Mouse (Mus musculus): ENCODE measurements around the gene Slc23a3. TPM values are rescaled to one million over a fixed set of nuclear protein-coding genes. Genes with fewer than 3 reads are reported as not detected.
A peak's percentile ranks its signal among the peaks of the same experiment; 100 is the strongest.

The Slc23a3 gene
- polyA plus RNA-seq (2014; fragmentation: Nextera tagmentation; extraction: Ambion mirVana): not detected in 2 replicates

- H3K27ac ChIP-seq (ENCODE audit: low read depth, low read length): no peak within 1 kb of the TSS
- H3K9me3 ChIP-seq (ENCODE audit: control insufficient read depth, low read length): no peaks in the 10 kb centered on the region
- no peaks in the 10 kb centered on the region for H3K4me1 ChIP-seq (ENCODE audit: control insufficient read depth, insufficient read depth, low read length)
- ATAC-seq (ENCODE audit: low FRiP score) (no peak), DNase-seq (ENCODE audit: low spot score, missing footprints) (no peak)
- no peaks in the 10 kb centered on the region for H3K27me3 ChIP-seq (ENCODE audit: control insufficient read depth, insufficient read depth, low read length)
- H3K4me2 ChIP-seq: no peak within 1 kb of the TSS
- no peak within 1 kb of the TSS for H3K4me3 ChIP-seq (ENCODE audit: low read depth, low read length)
- 71% methylated on average over 12 of the region's 12 CpGs for WGBS
- H3K9ac ChIP-seq (ENCODE audit: low read length): no peak within 1 kb of the TSS
- H3K36me3 ChIP-seq (ENCODE audit: control insufficient read depth, insufficient read depth, low read length): peaks cover 4% of the 10 kb centered on the region
Observed at GRCm38 (mm10) chr1:75133421-75134207, at the start of gene Slc23a3. Gene Slc23a3 (minus strand): TSS chr1:75133890.

GRCm38 (mm10) chr1:75182160-75182559 is 48.5 kb upstream of the Slc23a3 start:
- H3K9ac ChIP-seq (ENCODE audit: low read length): no peak overlapping the region
- DNase-seq (ENCODE audit: low spot score, missing footprints) (no peak), ATAC-seq (ENCODE audit: low FRiP score) (no peak)
- no peak overlapping the region for H3K4me2 ChIP-seq
- H3K36me3 ChIP-seq (ENCODE audit: control insufficient read depth, insufficient read depth, low read length): peaks cover 11% of the 10 kb centered on the region; the same call in 1 of the 2 replicates
- H3K4me1 ChIP-seq (ENCODE audit: control insufficient read depth, insufficient read depth, low read length): peaks cover 16% of the 10 kb centered on the region
- H3K27me3 ChIP-seq (ENCODE audit: control insufficient read depth, insufficient read depth, low read length): no peaks in the 10 kb centered on the region
- 78% methylated on average over 4 of the region's 4 CpGs for WGBS
- no peak overlapping the region for H3K4me3 ChIP-seq (ENCODE audit: low read depth, low read length)
- no peak overlapping the region for H3K27ac ChIP-seq (ENCODE audit: low read depth, low read length)
- no peaks in the 10 kb centered on the region for H3K9me3 ChIP-seq (ENCODE audit: control insufficient read depth, low read length)

- H3K4me1 ChIP-seq (ENCODE audit: control insufficient read depth, insufficient read depth, low read length): peaks cover 16% of the 10 kb centered on the region
- no peaks in the 10 kb centered on the region for H3K9me3 ChIP-seq (ENCODE audit: control insufficient read depth, low read length)
- H3K27me3 ChIP-seq (ENCODE audit: control insufficient read depth, insufficient read depth, low read length): no peaks in the 10 kb centered on the region
- H3K27ac ChIP-seq (ENCODE audit: low read depth, low read length): no peak overlapping the region
- 84% methylated on average over 4 of the region's 4 CpGs for WGBS
- H3K9ac ChIP-seq (ENCODE audit: low read length): no peak overlapping the region
- no peak for ATAC-seq (ENCODE audit: low FRiP score)
- peaks cover 11% of the 10 kb centered on the region; the same call in 1 of the 2 replicates for H3K36me3 ChIP-seq (ENCODE audit: control insufficient read depth, insufficient read depth, low read length)
- H3K4me2 ChIP-seq: no peak overlapping the region
- H3K4me3 ChIP-seq (ENCODE audit: low read depth, low read length): no peak overlapping the region
- no peak for DNase-seq (ENCODE audit: low spot score, missing footprints)
Observed at GRCm38 (mm10) chr1:75181377-75181870, 47.7 kb upstream of the Slc23a3 start.

- H3K4me1 ChIP-seq (ENCODE audit: control insufficient read depth, insufficient read depth, low read length): peaks cover 16% of the 10 kb centered on the region
- peaks cover 11% of the 10 kb centered on the region; the same call in 1 of the 2 replicates for H3K36me3 ChIP-seq (ENCODE audit: control insufficient read depth, insufficient read depth, low read length)
- H3K9ac ChIP-seq (ENCODE audit: low read length): 0 out of 2 replicates have a peak overlapping the region, but pooled peaks have one; percentile 30
- ATAC-seq (ENCODE audit: low FRiP score): no peak
- H3K9me3 ChIP-seq (ENCODE audit: control insufficient read depth, low read length): no peaks in the 10 kb centered on the region
- 40% methylated on average over 7 of the region's 7 CpGs for WGBS
- peak overlapping the region; percentile 99 for H3K4me2 ChIP-seq
- no peak overlapping the region for H3K27ac ChIP-seq (ENCODE audit: low read depth, low read length)
- no peaks in the 10 kb centered on the region for H3K27me3 ChIP-seq (ENCODE audit: control insufficient read depth, insufficient read depth, low read length)
- DNase-seq (ENCODE audit: low spot score, missing footprints): no peak
- H3K4me3 ChIP-seq (ENCODE audit: low read depth, low read length): peak overlapping the region; percentile 58
Observed at GRCm38 (mm10) chr1:75180741-75181140, 47.1 kb upstream of the Slc23a3 start.

GRCm38 (mm10) chr1:75180105-75180590 is 46.5 kb upstream of the Slc23a3 start, which contains the start of gene Abcb6:
Gene Abcb6 (minus strand): TSS chr1:75180392.
- peak within 1 kb of the TSS; percentile 63 for H3K9ac ChIP-seq (ENCODE audit: low read length)
- under 1% methylated on average over 31 of the region's 31 CpGs for WGBS
- peak; percentile 98 for DNase-seq (ENCODE audit: low spot score, missing footprints)
- peak within 1 kb of the TSS; percentile 99 for H3K4me2 ChIP-seq
- no peaks in the 10 kb centered on the region for H3K27me3 ChIP-seq (ENCODE audit: control insufficient read depth, insufficient read depth, low read length)
- H3K4me1 ChIP-seq (ENCODE audit: control insufficient read depth, insufficient read depth, low read length): peaks cover 16% of the 10 kb centered on the region
- H3K4me3 ChIP-seq (ENCODE audit: low read depth, low read length): peak within 1 kb of the TSS; percentile 58
- peaks cover 8% of the 10 kb centered on the region; the same call in 1 of the 2 replicates for H3K36me3 ChIP-seq (ENCODE audit: control insufficient read depth, insufficient read depth, low read length)
- peak; percentile 93 for ATAC-seq (ENCODE audit: low FRiP score)
- H3K9me3 ChIP-seq (ENCODE audit: control insufficient read depth, low read length): no peaks in the 10 kb centered on the region
- H3K27ac ChIP-seq (ENCODE audit: low read depth, low read length): peak within 1 kb of the TSS; percentile 36; the same call in 1 of the 2 replicates

GRCm38 (mm10) chr1:75179334-75180104 is 45.8 kb upstream of the Slc23a3 start:
- peak overlapping the region; percentile 58 for H3K4me3 ChIP-seq (ENCODE audit: low read depth, low read length)
- no peaks in the 10 kb centered on the region for H3K27me3 ChIP-seq (ENCODE audit: control insufficient read depth, insufficient read depth, low read length)
- peaks cover 11% of the 10 kb centered on the region; the same call in 1 of the 2 replicates for H3K36me3 ChIP-seq (ENCODE audit: control insufficient read depth, insufficient read depth, low read length)
- H3K9ac ChIP-seq (ENCODE audit: low read length): peak overlapping the region; percentile 63
- ATAC-seq (ENCODE audit: low FRiP score): no peak; the same call in none of the 2 replicates
- DNase-seq (ENCODE audit: low spot score, missing footprints): no peak
- peak overlapping the region; percentile 99 for H3K4me2 ChIP-seq
- peaks cover 16% of the 10 kb centered on the region for H3K4me1 ChIP-seq (ENCODE audit: control insufficient read depth, insufficient read depth, low read length)
- peak overlapping the region; percentile 36; the same call in 1 of the 2 replicates for H3K27ac ChIP-seq (ENCODE audit: low read depth, low read length)
- WGBS: 11% methylated on average over 23 of the region's 23 CpGs
- no peaks in the 10 kb centered on the region for H3K9me3 ChIP-seq (ENCODE audit: control insufficient read depth, low read length)

- Histone ChIP-seq H3K36me3 (ENCODE audit: control insufficient read depth, insufficient read depth, low read length) (peaks cover 10% of the 10 kb centered on the region; the same call in 1 of the 2 replicates), H3K9me3 (ENCODE audit: control insufficient read depth, low read length) (no peaks in the 10 kb centered on the region), H3K27ac (ENCODE audit: low read depth, low read length) (peak within 1 kb of the TSS; percentile 60), H3K27me3 (ENCODE audit: control insufficient read depth, insufficient read depth, low read length) (no peaks in the 10 kb centered on the region), H3K9ac (ENCODE audit: low read length) (peak within 1 kb of the TSS; percentile 63), H3K4me3 (ENCODE audit: low read depth, low read length) (peak within 1 kb of the TSS; percentile 66), H3K4me1 (ENCODE audit: control insufficient read depth, insufficient read depth, low read length) (peaks cover 8% of the 10 kb centered on the region), H3K4me2 (peak within 1 kb of the TSS; percentile 59)
- WGBS: 1% methylated on average over 56 of the region's 59 CpGs
- ATAC-seq (ENCODE audit: low FRiP score): peak; percentile 97
- peak; percentile 99 for DNase-seq (ENCODE audit: low spot score, missing footprints)
Observed at GRCm38 (mm10) chr1:75168472-75169464, 35.1 kb upstream of the Slc23a3 start, which contains the start of gene Zfand2b. Gene Zfand2b (plus strand): TSS chr1:75168646.

GRCm38 (mm10) chr1:75168093-75168471 is 34.4 kb upstream of the Slc23a3 start:
- peaks cover 8% of the 10 kb centered on the region for H3K4me1 ChIP-seq (ENCODE audit: control insufficient read depth, insufficient read depth, low read length)
- peaks cover 6% of the 10 kb centered on the region; the same call in 1 of the 2 replicates for H3K36me3 ChIP-seq (ENCODE audit: control insufficient read depth, insufficient read depth, low read length)
- 10% methylated on average over 7 of the region's 7 CpGs for WGBS
- ATAC-seq (ENCODE audit: low FRiP score): peak; percentile 53; the same call in 1 of the 2 replicates
- H3K9me3 ChIP-seq (ENCODE audit: control insufficient read depth, low read length): no peaks in the 10 kb centered on the region
- H3K9ac ChIP-seq (ENCODE audit: low read length): peak overlapping the region; percentile 63; the same call in 1 of the 2 replicates
- no peak for DNase-seq (ENCODE audit: low spot score, missing footprints)
- H3K27me3 ChIP-seq (ENCODE audit: control insufficient read depth, insufficient read depth, low read length): no peaks in the 10 kb centered on the region
- peak overlapping the region; percentile 59 for H3K4me2 ChIP-seq
- H3K4me3 ChIP-seq (ENCODE audit: low read depth, low read length): peak overlapping the region; percentile 66
- no peak overlapping the region; the same call in 1 of the 2 replicates for H3K27ac ChIP-seq (ENCODE audit: low read depth, low read length)

Measured in midbrain, embryonic 11.5 days (tissue).